8 mouse cellular contexts compared by ENCODE assay signal in genomic region chr12:104418340-104419135, GRCm38 (mm10). TPM values are rescaled to one million over a fixed set of nuclear protein-coding genes. Genes with fewer than 3 reads are reported as not detected.
DNase-seq lines count a peak whose midpoint lies in the region; ATAC-seq and TF ChIP-seq lines count a peak whose summit lies in the region.

No protein-coding gene starts in this region.

- no peaks in the 10 kb centered on the region for H3K36me3 ChIP-seq in MEL (ENCODE audit: control insufficient read depth in 1 of 2, insufficient read depth in 2 of 2, low read length in 2 of 2)
- no peaks in the 10 kb centered on the region for H3K36me3 ChIP-seq in hindbrain, embryonic 13.5 days
- no peaks in the 10 kb centered on the region for H3K36me3 ChIP-seq in lung, embryonic 16.5 days (ENCODE audit: control insufficient read depth, insufficient read depth, low read length)

- no peak for TF ChIP-seq EP300 in MEL (IDR thresholded peaks at IDR 0.05; ENCODE audit: low read depth in 1 of 2, low read length in 2 of 2)

- no peak overlapping the region for H3K4me3 ChIP-seq in MEL (ENCODE audit: control insufficient read depth in 1 of 2, insufficient read depth in 1 of 2, low read depth in 2 of 2, low read length in 2 of 2)
- H3K4me3 ChIP-seq in hindbrain, embryonic 13.5 days, result peak overlapping the region; percentile 24
- H3K4me3 ChIP-seq in lung, embryonic 16.5 days (ENCODE audit: low read length), result peak overlapping the region; percentile 29

- H3K4me2 ChIP-seq in hindbrain, embryonic 13.5 days, result peak overlapping the region; percentile 53
- peak overlapping the region; percentile 50 for H3K4me2 ChIP-seq in lung, embryonic 16.5 days (ENCODE audit: low read depth, low read length)

- peak; percentile 66 for TF ChIP-seq RAD21 in MEL (IDR thresholded peaks at IDR 0.05; ENCODE audit: low read depth, low read length)

- no peak overlapping the region for H3K9ac ChIP-seq in MEL (ENCODE audit: control insufficient read depth, low read depth, low read length, poor library complexity, severe bottlenecking)
- H3K9ac ChIP-seq in hindbrain, embryonic 13.5 days, result no peak overlapping the region
- H3K9ac ChIP-seq in lung, embryonic 16.5 days (ENCODE audit: low read length), result no peak overlapping the region

- H3K4me1 ChIP-seq in MEL (ENCODE audit: control insufficient read depth in 1 of 2, insufficient read depth in 2 of 2, low read length in 2 of 2), result no peaks in the 10 kb centered on the region
- H3K4me1 ChIP-seq in hindbrain, embryonic 13.5 days (replicated peaks), result 0 out of 2 replicates have a peak, but pooled peaks cover 3% of the 10 kb centered on the region
- 0 out of 2 replicates have a peak, but pooled peaks cover 2% of the 10 kb centered on the region for H3K4me1 ChIP-seq in lung, embryonic 16.5 days (replicated peaks; ENCODE audit: control insufficient read depth, insufficient read depth, low read length)

- TF ChIP-seq CTCF in MEL (IDR thresholded peaks at IDR 0.05 in 2 of 3, conservative IDR thresholded peaks at IDR 0.05 in 1 of 3; ENCODE audit: control insufficient read depth in 1 of 3, insufficient read depth in 1 of 3, low read depth in 2 of 3, low read length in 3 of 3, poor library complexity in 1 of 3, severe bottlenecking in 1 of 3), result peak; percentile 41 to 79 (median 59)

- no peaks in the 10 kb centered on the region for H3K79me2 ChIP-seq in MEL (ENCODE audit: control insufficient read depth, insufficient read depth, low read length, poor library complexity)

- H3K9me3 ChIP-seq in MEL (replicated peaks; ENCODE audit: insufficient read depth, low read length), result no peaks in the 10 kb centered on the region
- no peaks in the 10 kb centered on the region for H3K9me3 ChIP-seq in hindbrain, embryonic 13.5 days
- no peaks in the 10 kb centered on the region for H3K9me3 ChIP-seq in lung, embryonic 16.5 days (ENCODE audit: control insufficient read depth, low read length)

- no peak overlapping the region for H3K27ac ChIP-seq in MEL (ENCODE audit: control insufficient read depth, low read depth, low read length)
- H3K27ac ChIP-seq in hindbrain, embryonic 13.5 days, result no peak overlapping the region
- H3K27ac ChIP-seq in lung, embryonic 16.5 days (ENCODE audit: low read length), result no peak overlapping the region

- peak; percentile 83 for ATAC-seq in hindbrain, embryonic 13.5 days (ENCODE audit: low FRiP score)
- peak; percentile 26 for ATAC-seq in lung, embryonic 16.5 days (ENCODE audit: low read depth)

- TF ChIP-seq POLR2A in MEL (IDR thresholded peaks at IDR 0.05; ENCODE audit: control insufficient read depth in 1 of 2, insufficient read depth in 1 of 2, low read depth in 1 of 2, low read length in 2 of 2, poor library complexity in 1 of 2), result no peak

- H3K27me3 ChIP-seq in MEL (ENCODE audit: control insufficient read depth in 1 of 2, insufficient read depth in 2 of 2, low read length in 2 of 2), result no peaks in the 10 kb centered on the region
- no peaks in the 10 kb centered on the region for H3K27me3 ChIP-seq in hindbrain, embryonic 13.5 days
- no peaks in the 10 kb centered on the region for H3K27me3 ChIP-seq in lung, embryonic 16.5 days (ENCODE audit: control insufficient read depth, insufficient read depth, low read depth, low read length)

- DNase-seq in MEL (ENCODE audit: low read depth, low spot score), result peak; percentile 44
- peak; percentile 69 for DNase-seq in cerebellum, adult 8-10 months
- peak; percentile 66 to 83 for DNase-seq in frontal cortex, postnatal 10 days (ENCODE audit: low spot score in 2 of 2)
- peak; percentile 97 for DNase-seq in layer of hippocampus, postnatal 10 days (ENCODE audit: low spot score in 2 of 2)
- DNase-seq in ovary, postnatal 14 days (ENCODE audit: low spot score), result peak; percentile 87
- DNase-seq in thymus, postnatal 14 days, result peak; percentile 74

- WGBS in hindbrain, embryonic 13.5 days, result 21% methylated on average over 15 of the region's 17 CpGs
- WGBS in lung, embryonic 16.5 days, result 16% methylated on average over 16 of the region's 17 CpGs

TF ChIP-seq in MEL, 35 proteins besides CTCF, POLR2A, EP300 and RAD21:
- TF ChIP-seq HCFC1 (IDR thresholded peaks at IDR 0.05; ENCODE audit: low read depth, low read length) (no peak), ZC3H11A (IDR thresholded peaks at IDR 0.05; ENCODE audit: low read depth, low read length) (peak; percentile 48), SMC3 (IDR thresholded peaks at IDR 0.05; ENCODE audit: low read depth, low read length) (peak; percentile 65), MYB (IDR thresholded peaks at IDR 0.05; ENCODE audit: low read depth, low read length) (no peak), POLR2AphosphoS5 (IDR thresholded peaks at IDR 0.05; ENCODE audit: borderline replicate concordance, low read depth, low read length) (no peak), CHD1 (IDR thresholded peaks at IDR 0.05; ENCODE audit: low read depth, low read length) (no peak), NRF1 (IDR thresholded peaks at IDR 0.05; ENCODE audit: insufficient read depth, low read depth, low read length, poor library complexity, severe bottlenecking) (no peak), SIN3A (IDR thresholded peaks at IDR 0.05; ENCODE audit: low read length) (no peak), MXI1 (IDR thresholded peaks at IDR 0.05; ENCODE audit: low read depth, low read length) (no peak), TBP (IDR thresholded peaks at IDR 0.05; ENCODE audit: low read depth, low read length) (no peak), CHD2 (IDR thresholded peaks at IDR 0.05; ENCODE audit: low read length) (no peak)

RNA-seq across cellular contexts. Expression of gene Serpina3n, which starts 12.0 kb away (rescaled TPM):
- total RNA-seq in MEL (2012; rRNA removed), result not detected in 2 replicates
- polyA plus RNA-seq in MEL (2012; ENCODE audit: insufficient read depth in 1 of 2, insufficient read length in 2 of 2, low read depth in 1 of 2, low replicate concordance in 2 of 2, missing spikeins in 1 of 2), result not detected
- polyA plus RNA-seq in hindbrain, embryonic 13.5 days (2015; fragmentation: Nextera tagmentation; extraction: Ambion mirVana), result 0.12 and 0.39 TPM in 2 replicates
- 10 to 100 TPM; 23.3 to 28.2 TPM for total RNA-seq in layer of hippocampus, postnatal 10 days (2021)
- polyA plus RNA-seq in lung, embryonic 16.5 days (2015; fragmentation: Nextera tagmentation; extraction: Ambion mirVana), result 0.11 and 0.33 TPM in 2 replicates

RNA-seq across cellular contexts. Expression of gene Gsc, which starts 54.6 kb away (rescaled TPM):
- not detected in 2 replicates for total RNA-seq in MEL (2012; rRNA removed)
- polyA plus RNA-seq in MEL (2012; ENCODE audit: insufficient read depth in 1 of 2, insufficient read length in 2 of 2, low read depth in 1 of 2, low replicate concordance in 2 of 2, missing spikeins in 1 of 2), result not detected
- polyA plus RNA-seq in hindbrain, embryonic 13.5 days (2015; fragmentation: Nextera tagmentation; extraction: Ambion mirVana), result 0.31 TPM in 1 of 2 replicates, not detected in the other
- not detected for total RNA-seq in layer of hippocampus, postnatal 10 days (2021)
- polyA plus RNA-seq in lung, embryonic 16.5 days (2015; fragmentation: Nextera tagmentation; extraction: Ambion mirVana), result 0.23 and 0.31 TPM in 2 replicates

Comparison
In these comparisons a context has a peak if more than half of its experiments do, and no peak if none do; other contexts are left out.
1. DNase-seq: peak in every context shown above with its lines; median percentile 97 in layer of hippocampus, postnatal 10 days; 87 in ovary, postnatal 14 days; 74 in frontal cortex, postnatal 10 days; 74 in thymus, postnatal 14 days; 69 in cerebellum, adult 8-10 months; 44 in MEL.
2. H3K4me3 ChIP-seq: peak in hindbrain, embryonic 13.5 days (single experiment) and lung, embryonic 16.5 days (single experiment); none in MEL (0 of 2).